20 mouse cellular contexts compared by ENCODE assay signal in genomic region chr19:53571501-53572428, GRCm38 (mm10). TPM values are rescaled to one million over a fixed set of nuclear protein-coding genes. Genes with fewer than 3 reads are reported as not detected.
A peak's percentile ranks its signal among the peaks of the same experiment; 100 is the strongest.
DNase-seq lines count a peak whose midpoint lies in the region; ATAC-seq and TF ChIP-seq lines count a peak whose summit lies in the region.
"Had no signal": no experiment of that assay in that cellular context is flagged by ENCODE, and none has a peak within 500 bp of the region (broad histone marks: within the 10 kb centered on the region; RNA-seq: fewer than 3 reads in every experiment).

No protein-coding gene starts in this region.

- no peak for TF ChIP-seq CTCF in forebrain, postnatal 0 days (IDR thresholded peaks at IDR 0.05; ENCODE audit: low read depth)

- 88% methylated on average over 18 of the region's 18 CpGs for WGBS in forebrain, embryonic 11.5 days
- 86% methylated on average over 18 of the region's 18 CpGs for WGBS in forebrain, postnatal 0 days
- 81% methylated on average over 18 of the region's 18 CpGs for WGBS in hindbrain, embryonic 10.5 days

- H3K27me3 ChIP-seq in forebrain, embryonic 11.5 days (ENCODE audit: control insufficient read depth, insufficient read depth, low read length) = no peaks in the 10 kb centered on the region
- no peaks in the 10 kb centered on the region for H3K27me3 ChIP-seq in forebrain, postnatal 0 days (ENCODE audit: insufficient read depth, low read length)
- H3K27me3 ChIP-seq in hindbrain, embryonic 10.5 days (ENCODE audit: insufficient read depth, poor library complexity, severe bottlenecking) = no peaks in the 10 kb centered on the region
- H3K27me3 ChIP-seq: forebrain, embryonic 15.5 days; midbrain, embryonic 13.5 days had no signal

- no peak overlapping the region for H3K4me3 ChIP-seq in forebrain, embryonic 11.5 days (ENCODE audit: low read depth, low read length)
- H3K4me3 ChIP-seq in forebrain, postnatal 0 days (ENCODE audit: low read depth, low read length) = no peak overlapping the region
- H3K4me3 ChIP-seq in hindbrain, embryonic 10.5 days = no peak overlapping the region
- H3K4me3 ChIP-seq: forebrain, embryonic 15.5 days; gastrocnemius, adult 2 months; midbrain, embryonic 13.5 days; myocyte had no signal

- peaks cover 3% of the 10 kb centered on the region; the same call in 1 of the 2 replicates for H3K9me3 ChIP-seq in forebrain, embryonic 11.5 days (ENCODE audit: control insufficient read depth, low read length)
- no peaks in the 10 kb centered on the region for H3K9me3 ChIP-seq in forebrain, postnatal 0 days (ENCODE audit: low read length)
- no peaks in the 10 kb centered on the region for H3K9me3 ChIP-seq in hindbrain, embryonic 10.5 days
- H3K9me3 ChIP-seq: forebrain, embryonic 15.5 days; midbrain, embryonic 13.5 days had no signal

- H3K9ac ChIP-seq in forebrain, embryonic 11.5 days (ENCODE audit: low read length) = no peak overlapping the region
- H3K9ac ChIP-seq in forebrain, postnatal 0 days = no peak overlapping the region
- H3K9ac ChIP-seq: forebrain, embryonic 15.5 days; liver, embryonic 14.5 days; midbrain, embryonic 13.5 days had no signal

- no peak for ATAC-seq in forebrain, embryonic 11.5 days (replicated peaks; ENCODE audit: low FRiP score)
- ATAC-seq in forebrain, postnatal 0 days = no peak
- ATAC-seq in hematopoietic stem cell, adult 5-6 weeks (replicated peaks in 1 of 2; ENCODE audit: insufficient read depth in 1 of 2, low FRiP score in 2 of 2, low TSS enrichment in 1 of 2, low read depth in 1 of 2, poor library complexity in 2 of 2, severe bottlenecking in 2 of 2) = peak; percentile 44 to 49
- ATAC-seq: forebrain, embryonic 15.5 days; midbrain, embryonic 13.5 days had no signal

- no peaks in the 10 kb centered on the region for H3K4me1 ChIP-seq in forebrain, embryonic 11.5 days (replicated peaks; ENCODE audit: control insufficient read depth, insufficient read depth, low read length)
- H3K4me1 ChIP-seq in forebrain, postnatal 0 days (ENCODE audit: insufficient read depth) = no peaks in the 10 kb centered on the region
- peaks cover 10% of the 10 kb centered on the region; the same call in 1 of the 2 replicates for H3K4me1 ChIP-seq in hindbrain, embryonic 10.5 days (replicated peaks)

- H3K4me2 ChIP-seq in forebrain, embryonic 11.5 days (ENCODE audit: low read depth, low read length, severe bottlenecking) = no peak overlapping the region
- H3K4me2 ChIP-seq in forebrain, postnatal 0 days (ENCODE audit: low read depth) = no peak overlapping the region
- H3K4me2 ChIP-seq: forebrain, embryonic 15.5 days; midbrain, embryonic 13.5 days had no signal

- no peak overlapping the region for H3K27ac ChIP-seq in forebrain, embryonic 11.5 days (ENCODE audit: low read depth, low read length)
- H3K27ac ChIP-seq in forebrain, postnatal 0 days (ENCODE audit: low read depth, low read length) = no peak overlapping the region
- H3K27ac ChIP-seq in hindbrain, embryonic 10.5 days = no peak overlapping the region
- H3K27ac ChIP-seq: forebrain, embryonic 15.5 days; gastrocnemius, adult 2 months; kidney, postnatal 0 days; liver, embryonic 14.5 days; midbrain, embryonic 13.5 days had no signal

- peak; percentile 48 for DNase-seq in forebrain, embryonic 11.5 days (ENCODE audit: low spot score)
- no peak for DNase-seq in forebrain, postnatal 0 days
- peak; percentile 45 for DNase-seq in CD4-positive, CD25-positive, alpha-beta regulatory T cell, adult 2 months (ENCODE audit: low read depth, low spot score)
- peak; percentile 48 for DNase-seq in naive thymus-derived CD4-positive, alpha-beta T cell, adult 2 months (ENCODE audit: low read depth)
- no peak for DNase-seq in hindbrain, embryonic 10.5 days (ENCODE audit: low spot score)
- no peak for DNase-seq in layer of hippocampus, adult 11-12 months (ENCODE audit: low spot score)
- DNase-seq in right cerebral cortex, postnatal 25 days = no peak
- DNase-seq: adrenal gland, adult 2 months; cerebellum, adult 8-10 months; gastrocnemius, adult 2 months; heart, postnatal 14 days; layer of hippocampus, postnatal 36 days; lung, postnatal 10 days; right cerebral cortex, postnatal 14 days had no signal

- no peaks in the 10 kb centered on the region for H3K36me3 ChIP-seq in forebrain, embryonic 11.5 days (ENCODE audit: control insufficient read depth, insufficient read depth, low read length)
- H3K36me3 ChIP-seq in forebrain, postnatal 0 days (ENCODE audit: insufficient read depth) = no peaks in the 10 kb centered on the region
- H3K36me3 ChIP-seq in hindbrain, embryonic 10.5 days = no peaks in the 10 kb centered on the region
- H3K36me3 ChIP-seq: forebrain, embryonic 15.5 days; midbrain, embryonic 13.5 days had no signal

RNA-seq across cellular contexts. Expression of gene Nutf2-ps1, which starts 17.1 kb away (rescaled TPM):
- polyA plus RNA-seq in forebrain, embryonic 11.5 days (2014; fragmentation: Nextera tagmentation; extraction: Ambion mirVana) = 433 and 467 TPM in 2 replicates
- total RNA-seq in forebrain, postnatal 0 days (2014; rRNA removed) = 72.1 and 78.8 TPM in 2 replicates
- 184 and 209 TPM in 2 replicates for polyA plus RNA-seq in forebrain, postnatal 0 days (2015; fragmentation: Nextera tagmentation; extraction: Ambion mirVana)
- total RNA-seq in hematopoietic stem cell, adult 5-6 weeks (2017) = 95.6 and 160 TPM in 2 replicates
- polyA plus RNA-seq in hindbrain, embryonic 10.5 days (2016; fragmentation: Nextera tagmentation; extraction: Ambion mirVana) = 516 and 585 TPM in 2 replicates

RNA-seq across cellular contexts. Expression of gene Smc3, which starts 28.4 kb away (rescaled TPM):
- polyA plus RNA-seq in forebrain, embryonic 11.5 days (2014; fragmentation: Nextera tagmentation; extraction: Ambion mirVana) = 94.1 and 101 TPM in 2 replicates
- total RNA-seq in forebrain, postnatal 0 days (2014; rRNA removed) = 35.5 and 41.4 TPM in 2 replicates
- 36.9 and 47.0 TPM in 2 replicates for polyA plus RNA-seq in forebrain, postnatal 0 days (2015; fragmentation: Nextera tagmentation; extraction: Ambion mirVana)
- total RNA-seq in hematopoietic stem cell, adult 5-6 weeks (2017) = 149 and 174 TPM in 2 replicates
- polyA plus RNA-seq in hindbrain, embryonic 10.5 days (2016; fragmentation: Nextera tagmentation; extraction: Ambion mirVana) = 42.4 and 69.1 TPM in 2 replicates

RNA-seq across cellular contexts. Expression of gene Dusp5, which starts 42.9 kb away (rescaled TPM):
- polyA plus RNA-seq in forebrain, embryonic 11.5 days (2014; fragmentation: Nextera tagmentation; extraction: Ambion mirVana) = 4.4 and 4.5 TPM in 2 replicates
- total RNA-seq in forebrain, postnatal 0 days (2014; rRNA removed) = 7.5 and 7.6 TPM in 2 replicates
- polyA plus RNA-seq in forebrain, postnatal 0 days (2015; fragmentation: Nextera tagmentation; extraction: Ambion mirVana) = 3.9 and 5.0 TPM in 2 replicates
- 67.9 and 102 TPM in 2 replicates for total RNA-seq in hematopoietic stem cell, adult 5-6 weeks (2017)
- polyA plus RNA-seq in hindbrain, embryonic 10.5 days (2016; fragmentation: Nextera tagmentation; extraction: Ambion mirVana) = 3.8 and 4.7 TPM in 2 replicates

Comparison
In these comparisons a context has a peak if more than half of its experiments do, and no peak if none do; other contexts are left out.
1. DNase-seq: peak in forebrain, embryonic 11.5 days (single experiment), CD4-positive, CD25-positive, alpha-beta regulatory T cell, adult 2 months (single experiment) and naive thymus-derived CD4-positive, alpha-beta T cell, adult 2 months (single experiment); none in forebrain, postnatal 0 days (single experiment), hindbrain, embryonic 10.5 days (single experiment), layer of hippocampus, adult 11-12 months (single experiment) and right cerebral cortex, postnatal 25 days (single experiment).
2. ATAC-seq: peak in hematopoietic stem cell, adult 5-6 weeks (2 of 2); none in forebrain, embryonic 11.5 days (single experiment) and forebrain, postnatal 0 days (single experiment).